Mouse (Mus musculus) liver, embryonic 14.5 days (tissue): ENCODE results near the gene Chd6. TPM values are rescaled to one million over a fixed set of nuclear protein-coding genes. Genes with fewer than 3 reads are reported as not detected.

Source experiments
- ATAC-seq: fragments of 200-750 bp; cut with Nextera tagmentation; 2 replicates; pipeline ENCODE4 v1.8.0; 2017; ENCODE audit warnings: moderate number of reproducible peaks, mild to moderate bottlenecking, moderate library complexity; ENCODE audit not compliant: insufficient read depth
- DNase-seq, 3 experiments: peaks; one replicate each; pipeline ENCODE4 v3.0.0-alpha.2; 2012 to 2013; ENCODE audit warnings: low read depth in 3 of 3, low spot score in 3 of 3
- H3K27ac ChIP-seq: fragments of 300-500 bp; sonication (generic); 2 replicates; pipeline ENCODE4 v1.5.1; 2014; ENCODE audit warnings: moderate library complexity, mild to moderate bottlenecking, control low read depth, inconsistent platforms
- H3K27me3 ChIP-seq: fragments of 300-500 bp; sonication (generic); 2 replicates; pipeline ENCODE4 v1.6.1; 2014; ENCODE audit warnings: mild to moderate bottlenecking, low read length, moderate library complexity; ENCODE audit not compliant: control insufficient read depth, insufficient read depth
- H3K36me3 ChIP-seq: fragments of 300-500 bp; sonication (generic); replicated peaks from 2 replicates; pipeline ENCODE4 v1.6.1; 2014; ENCODE audit warnings: low read depth; ENCODE audit not compliant: control insufficient read depth, insufficient read depth
- H3K4me1 ChIP-seq, 2 experiments: fragments of 200-500 bp in 1 of 2; fragments of 300-500 bp in 1 of 2; sonication (generic) in 1 of 2; replicated peaks; 2 replicates each; pipeline ENCODE4 v1.6.1; 2012 to 2014; ENCODE audit warnings: antibody characterized with exemption in 1 of 2, inconsistent platforms in 1 of 2, low read length in 1 of 2; ENCODE audit not compliant: control insufficient read depth in 2 of 2, insufficient read depth in 2 of 2
- H3K4me2 ChIP-seq: fragments of 300-500 bp; sonication (generic); 2 replicates; pipeline ENCODE4 v1.6.1; 2014; ENCODE audit warnings: low read depth, mild to moderate bottlenecking, control low read depth, moderate library complexity
- H3K4me3 ChIP-seq, 2 experiments: fragments of 200-500 bp in 1 of 2; fragments of 300-500 bp in 1 of 2; sonication (generic) in 1 of 2; 2 replicates each; pipeline ENCODE4 v1.5.1; 2012 to 2014; ENCODE audit warnings: low read depth in 2 of 2, low read length in 2 of 2, mild to moderate bottlenecking in 2 of 2, control low read depth in 1 of 2, inconsistent platforms in 1 of 2, moderate library complexity in 1 of 2; ENCODE audit not compliant: insufficient read depth in 1 of 2
- H3K9ac ChIP-seq: fragments of 300-500 bp; sonication (generic); replicated peaks from 2 replicates; pipeline ENCODE4 v1.6.1; 2014; ENCODE audit warnings: mild to moderate bottlenecking, control low read depth, moderate library complexity
- H3K9me3 ChIP-seq: fragments of 300-500 bp; sonication (generic); 2 replicates; pipeline ENCODE4 v1.6.1; 2016; ENCODE audit warnings: low read length, mixed read lengths; ENCODE audit not compliant: control insufficient read depth
- CTCF ChIP-seq: IDR thresholded peaks from 2 replicates; pipeline ENCODE4 v1.5.1; 2016; ENCODE audit warnings: antibody characterized with exemption, low read depth, control low read depth
- EP300 ChIP-seq: IDR thresholded peaks from 2 replicates; pipeline ENCODE4 v1.6.1; 2016; ENCODE audit warnings: antibody characterized with exemption, low read depth
- WGBS: fragments of 180-500 bp; shearing (Covaris S2); extraction: QIAGEN DNeasy Blood & Tissue Kit; methylation state at CpG from one replicate; pipeline ENCODE4 v1.1.7; 2014; ENCODE audit not compliant: insufficient replicate concordance; 5-methylcytosine and 5-hydroxymethylcytosine counted together
- polyA plus RNA-seq, 2 experiments: library from polyadenylated mRNA; depleted of rRNA in 1 of 2; stranded (reverse) in 1 of 2; unstranded in 1 of 2; fragments of >200 nt; fragmentation: Nextera tagmentation in 1 of 2; extraction: Ambion mirVana in 1 of 2; gene quantifications; 2 replicates each; pipeline versions ENCODE4 v1.2.1 to v1.2.3; 2012 to 2014

Chd6 gene
- polyA plus RNA-seq, 2 experiments, result 3.1 to 3.6 TPM

GRCm38 (mm10) chr2:160990339-160991070 lies 118.4 kb downstream of the Chd6 start:
- no peak for ATAC-seq
- H3K9me3 ChIP-seq, result no peaks in the 10 kb centered on the region
- H3K27ac ChIP-seq, result no peak overlapping the region
- H3K36me3 ChIP-seq, result no peaks in the 10 kb centered on the region; the same call in 1 of the 2 replicates
- TF ChIP-seq EP300, result no peak
- TF ChIP-seq CTCF, result no peak
- no peak overlapping the region for H3K4me3 ChIP-seq
- H3K4me2 ChIP-seq, result no peak overlapping the region
- no peak overlapping the region for H3K9ac ChIP-seq
- no peaks in the 10 kb centered on the region for H3K27me3 ChIP-seq
- peaks cover 0 to 8% of the 10 kb centered on the region in 2 experiments; a peak in 2 of 4 replicates for H3K4me1 ChIP-seq
- DNase-seq, result no peak
- WGBS, result 67% methylated on average over 6 of the region's 6 CpGs

- TF ChIP-seq EP300 (no peak), CTCF (no peak)
- Histone ChIP-seq H3K27ac (no peak overlapping the region), H3K4me2 (no peak overlapping the region), H3K27me3 (no peaks in the 10 kb centered on the region), H3K9ac (no peak overlapping the region), H3K4me3 (no peak overlapping the region), H3K4me1 (peaks cover 0 to 8% of the 10 kb centered on the region in 2 experiments; a peak in 2 of 4 replicates), H3K9me3 (no peaks in the 10 kb centered on the region), H3K36me3 (peaks cover under 1% of the 10 kb centered on the region)
- ATAC-seq (no peak), DNase-seq (no peak)
Measured at GRCm38 (mm10) chr2:160987503-160987902, 121.4 kb downstream of the Chd6 start.

GRCm38 (mm10) chr2:160982636-160983035 lies 126.2 kb downstream of the Chd6 start:
- no peak for DNase-seq
- Histone ChIP-seq H3K9me3 (no peaks in the 10 kb centered on the region), H3K36me3 (peaks cover 5% of the 10 kb centered on the region), H3K4me2 (no peak overlapping the region), H3K4me1 (no peaks in the 10 kb centered on the region), H3K27ac (no peak overlapping the region), H3K27me3 (no peaks in the 10 kb centered on the region), H3K4me3 (no peak overlapping the region), H3K9ac (no peak overlapping the region)
- TF ChIP-seq CTCF, result no peak
- TF ChIP-seq EP300, result no peak
- ATAC-seq, result no peak
- WGBS, result 72% methylated on average over 3 of the region's 3 CpGs

GRCm38 (mm10) chr2:160981791-160982190 lies 127.1 kb downstream of the Chd6 start:
- WGBS, result 84% methylated on average over 6 of the region's 6 CpGs
- H3K9ac ChIP-seq, result no peak overlapping the region
- no peaks in the 10 kb centered on the region for H3K27me3 ChIP-seq
- TF ChIP-seq CTCF (no peak), EP300 (no peak)
- peaks cover 5% of the 10 kb centered on the region for H3K36me3 ChIP-seq
- H3K27ac ChIP-seq, result no peak overlapping the region
- H3K4me1 ChIP-seq, result no peaks in the 10 kb centered on the region
- H3K9me3 ChIP-seq, result no peaks in the 10 kb centered on the region
- DNase-seq, result no peak
- ATAC-seq, result no peak
- no peak overlapping the region for H3K4me3 ChIP-seq
- H3K4me2 ChIP-seq, result no peak overlapping the region

- 82% methylated on average over 1 of the region's 1 CpGs for WGBS
- no peak overlapping the region for H3K9ac ChIP-seq
- no peaks in the 10 kb centered on the region for H3K4me1 ChIP-seq
- TF ChIP-seq CTCF (no peak), EP300 (no peak)
- H3K27ac ChIP-seq, result no peak overlapping the region
- ATAC-seq (no peak), DNase-seq (no peak)
- H3K36me3 ChIP-seq, result peaks cover 5% of the 10 kb centered on the region
- no peak overlapping the region for H3K4me3 ChIP-seq
- H3K27me3 ChIP-seq, result no peaks in the 10 kb centered on the region
- H3K9me3 ChIP-seq, result no peaks in the 10 kb centered on the region
- no peak overlapping the region for H3K4me2 ChIP-seq
Measured at GRCm38 (mm10) chr2:160978651-160979050, 130.2 kb downstream of the Chd6 start.
